Comparison of ENCODE assay signal across 8 mouse cellular contexts in the genomic region with DNA sequence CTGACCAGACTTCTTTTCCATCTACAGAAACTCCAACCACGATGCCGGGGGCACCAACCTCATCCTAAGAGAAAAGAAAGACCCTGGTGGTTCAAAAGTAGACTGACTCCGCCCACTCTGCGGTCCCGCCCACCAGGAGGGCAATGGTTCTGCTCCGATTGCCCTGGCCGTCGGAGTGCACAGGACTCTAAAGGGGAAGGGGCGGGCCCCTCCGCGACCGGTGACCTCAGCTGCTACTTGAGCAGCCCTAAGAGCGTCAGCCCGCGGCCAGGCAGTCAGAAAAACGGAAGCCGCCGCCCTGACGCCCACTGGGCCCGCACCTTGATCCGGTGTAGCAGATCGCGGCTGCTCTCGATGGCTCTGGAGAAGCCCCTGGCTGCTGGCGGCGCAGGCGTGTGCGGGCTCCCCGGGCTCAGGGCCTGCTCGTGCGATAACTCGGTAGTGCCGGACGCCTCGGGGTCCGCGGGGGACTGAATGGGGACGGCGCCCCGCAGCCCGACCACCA. TPM values are rescaled to one million over a fixed set of nuclear protein-coding genes. Genes with fewer than 3 reads are reported as not detected.
DNase-seq lines count a peak whose midpoint lies in the region; ATAC-seq lines count a peak whose summit lies in the region.

No protein-coding gene starts in this region.

- H3K4me3 ChIP-seq in hindbrain, embryonic 13.5 days, result peak overlapping the region; percentile 71

- H3K27ac ChIP-seq in hindbrain, embryonic 13.5 days, result peak overlapping the region; percentile 94

- WGBS in hindbrain, embryonic 13.5 days, result under 1% methylated on average over 38 of the region's 41 CpGs

- H3K4me1 ChIP-seq in hindbrain, embryonic 13.5 days (replicated peaks), result peaks cover 13% of the 10 kb centered on the region

- peak overlapping the region; percentile 85 for H3K9ac ChIP-seq in hindbrain, embryonic 13.5 days

- peak; percentile 75 for DNase-seq in adipocyte (ENCODE audit: low spot score)
- peak; percentile 69 to 82 for DNase-seq in cerebellum, postnatal 25 days
- DNase-seq in frontal cortex, postnatal 25 days (ENCODE audit: low spot score in 2 of 2), result peak; percentile 34 to 35
- peak; percentile 40 to 51 for DNase-seq in left cerebral cortex, adult 18-20 months (ENCODE audit: low spot score in 2 of 2)
- peak; percentile 49 for DNase-seq in retina, postnatal 7 days (ENCODE audit: low read depth, low spot score)
- peak; percentile 61 to 75 for DNase-seq in urinary bladder, postnatal 4 days (ENCODE audit: low spot score in 2 of 2)

- no peaks in the 10 kb centered on the region for H3K27me3 ChIP-seq in hindbrain, embryonic 13.5 days

- H3K36me3 ChIP-seq in hindbrain, embryonic 13.5 days, result peaks cover 14% of the 10 kb centered on the region

- peak; percentile 90 for ATAC-seq in hindbrain, embryonic 13.5 days (ENCODE audit: low FRiP score)
- peak; percentile 96 for ATAC-seq in megakaryocyte, adult 5-6 weeks (ENCODE audit: poor library complexity, severe bottlenecking)

- no peaks in the 10 kb centered on the region for H3K9me3 ChIP-seq in hindbrain, embryonic 13.5 days

- peak overlapping the region; percentile 63 for H3K4me2 ChIP-seq in hindbrain, embryonic 13.5 days

RNA-seq across cellular contexts. Expression of gene Lactb, which starts 0.5 kb away (rescaled TPM):
- polyA plus RNA-seq in hindbrain, embryonic 13.5 days (2015; fragmentation: Nextera tagmentation; extraction: Ambion mirVana), result 12.2 and 12.8 TPM in 2 replicates
- total RNA-seq in left cerebral cortex, adult 18-20 months (2021), result 10 to 100 TPM; 17.1 to 18.1 TPM
- total RNA-seq in megakaryocyte, adult 5-6 weeks (2015), result 52.5 and 58.1 TPM in 2 replicates
- 40.7 and 44.6 TPM in 2 replicates for total RNA-seq in megakaryocyte, adult 5-6 weeks (2017)

RNA-seq across cellular contexts. Expression of gene Rps27l, which starts 28.9 kb away (rescaled TPM):
- polyA plus RNA-seq in hindbrain, embryonic 13.5 days (2015; fragmentation: Nextera tagmentation; extraction: Ambion mirVana), result 291 and 315 TPM in 2 replicates
- total RNA-seq in left cerebral cortex, adult 18-20 months (2021), result 10 to 100 TPM; 34.6 to 37.2 TPM
- 368 and 391 TPM in 2 replicates for total RNA-seq in megakaryocyte, adult 5-6 weeks (2015)
- 149 and 154 TPM in 2 replicates for total RNA-seq in megakaryocyte, adult 5-6 weeks (2017)

RNA-seq across cellular contexts. Expression of gene Rab8b, which starts 55.3 kb away (rescaled TPM):
- 37.6 and 38.4 TPM in 2 replicates for polyA plus RNA-seq in hindbrain, embryonic 13.5 days (2015; fragmentation: Nextera tagmentation; extraction: Ambion mirVana)
- 10 to 100 TPM; 34.6 to 38.7 TPM for total RNA-seq in left cerebral cortex, adult 18-20 months (2021)
- total RNA-seq in megakaryocyte, adult 5-6 weeks (2015), result 78.2 and 82.1 TPM in 2 replicates
- total RNA-seq in megakaryocyte, adult 5-6 weeks (2017), result 141 and 154 TPM in 2 replicates

Comparison
In these comparisons a context has a peak if more than half of its experiments do, and no peak if none do; other contexts are left out.
1. Peak in every context shown above with its lines: DNase-seq, ATAC-seq, H3K4me3 ChIP-seq and H3K27ac ChIP-seq.